Mouse (Mus musculus) urinary bladder, adult 18-20 months (tissue): Measurements from ENCODE around the gene Tpm4.
"Not testable (repeated sequence)": the region's sequence is repeated elsewhere in the genome, so short reads cannot be mapped to it uniquely, and the experiment has no call there.

Experiments used
- DNase-seq, 2 experiments: peaks; one replicate each; pipeline ENCODE4 v3.0.0; 2022; ENCODE audit warnings: low spot score in 2 of 2, mixed read lengths in 2 of 2

The Tpm4 gene

DNA sequence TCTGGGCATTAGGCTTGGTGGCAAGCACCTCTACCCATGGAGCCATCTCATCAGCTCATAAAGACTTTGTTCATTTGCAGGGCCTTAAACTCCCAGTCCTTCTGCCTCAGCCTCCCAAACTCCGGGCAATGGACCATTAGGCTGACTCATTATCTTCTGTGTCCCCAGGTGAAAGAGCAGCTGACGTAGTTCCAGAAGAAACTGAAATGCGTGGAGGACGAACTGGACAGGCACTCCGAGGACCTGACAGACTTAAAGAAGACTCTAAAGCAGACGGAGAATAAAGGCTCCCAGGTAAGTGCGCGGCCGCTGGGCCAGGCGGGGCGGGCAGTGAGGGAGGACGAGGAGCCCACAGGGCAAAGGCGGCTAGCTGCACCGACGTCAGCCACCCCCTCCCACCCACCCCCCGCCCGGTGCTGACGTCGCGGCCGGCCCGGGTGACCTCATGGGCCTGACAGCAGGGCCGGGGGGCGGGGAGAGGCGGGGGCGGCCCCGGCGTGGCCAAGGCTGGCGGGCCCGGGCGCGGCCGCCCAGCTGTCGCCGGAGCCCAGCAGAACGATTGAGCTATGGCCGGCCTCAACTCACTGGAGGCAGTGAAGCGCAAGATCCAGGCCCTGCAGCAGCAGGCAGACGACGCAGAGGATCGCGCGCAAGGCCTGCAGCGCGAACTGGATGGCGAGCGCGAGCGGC, at the start of gene Tpm4:
Gene Tpm4 (plus strand): TSS at position 220 of the 690 bp plus-strand sequence.
- DNase-seq: peak; percentile 58 to 65

DNA sequence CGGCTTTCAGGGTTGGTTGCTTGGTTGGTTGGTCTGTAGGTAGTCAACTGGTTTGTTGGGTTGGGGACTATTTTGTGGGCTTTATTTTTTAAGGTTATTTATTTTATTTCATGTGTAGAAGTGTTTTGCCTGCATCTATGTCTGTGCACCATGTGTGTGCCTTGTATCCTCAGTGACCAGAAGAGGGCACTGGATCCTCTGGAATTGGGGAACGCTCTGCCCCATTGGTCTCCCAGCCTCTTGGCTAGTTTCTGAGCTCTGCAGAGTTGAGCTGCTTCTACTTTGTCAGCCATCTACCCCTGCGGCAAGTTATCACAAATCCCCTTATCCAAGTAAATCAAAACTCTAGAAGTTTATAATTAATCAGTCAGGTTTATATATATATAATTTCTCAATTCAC, 47.2 kb upstream of the Tpm4 start:
- DNase-seq: not testable (repeated sequence)

DNA sequence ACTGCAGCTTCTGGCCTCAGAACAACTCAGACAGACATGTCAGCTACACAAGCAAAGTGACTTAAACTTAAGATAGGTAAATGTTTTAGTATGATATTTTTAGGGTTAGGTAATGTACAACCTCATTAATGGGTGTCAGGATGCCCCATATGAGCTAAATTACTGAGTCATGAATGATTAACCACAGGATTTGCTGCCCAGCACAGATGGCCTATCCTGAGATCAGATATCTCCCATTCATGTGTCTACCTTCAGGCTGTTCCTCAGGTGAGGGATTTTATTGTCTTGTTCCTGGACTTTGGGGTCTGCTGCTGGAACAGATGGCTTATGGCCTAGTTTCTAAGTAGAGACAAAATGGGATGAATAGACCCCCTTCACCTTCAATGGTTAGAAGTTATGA, 38.1 kb upstream of the Tpm4 start:
- DNase-seq: not testable (repeated sequence)

DNA sequence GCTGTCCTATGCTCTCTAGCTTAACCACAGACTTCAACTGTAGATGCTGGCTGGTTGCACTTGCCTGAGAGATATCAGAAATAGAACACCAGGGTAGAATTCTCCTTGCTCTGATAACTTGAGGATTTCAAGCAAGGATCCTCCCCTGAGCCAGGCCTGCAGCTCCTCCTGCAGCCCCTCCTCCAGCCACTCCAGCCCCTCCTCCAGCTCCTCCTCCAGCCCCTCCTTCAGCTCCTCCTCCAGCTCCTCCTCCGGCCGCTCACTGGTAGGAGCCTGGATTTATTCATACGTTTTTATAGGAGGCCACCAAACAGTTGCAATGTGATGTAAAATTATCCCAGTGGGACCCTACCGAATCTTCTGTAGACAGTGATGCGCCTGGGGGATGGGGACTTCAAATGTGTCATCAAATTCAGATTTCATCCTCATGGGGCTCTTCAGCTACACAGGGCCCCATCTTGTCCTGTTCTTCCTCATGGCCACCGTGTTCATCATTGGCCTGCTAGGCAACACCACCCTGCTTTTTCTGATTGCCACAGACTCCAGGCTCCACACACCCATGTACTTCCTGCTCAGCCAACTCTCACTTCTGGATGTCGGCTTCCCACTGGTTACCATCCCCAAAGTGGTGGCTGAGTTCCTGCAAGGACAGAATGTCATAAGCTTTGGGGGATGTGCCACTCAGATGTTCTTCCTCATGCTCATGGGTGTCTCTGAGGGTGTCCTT, 35.2 kb upstream of the Tpm4 start:
- peak; percentile 5 to 11 for DNase-seq

DNA sequence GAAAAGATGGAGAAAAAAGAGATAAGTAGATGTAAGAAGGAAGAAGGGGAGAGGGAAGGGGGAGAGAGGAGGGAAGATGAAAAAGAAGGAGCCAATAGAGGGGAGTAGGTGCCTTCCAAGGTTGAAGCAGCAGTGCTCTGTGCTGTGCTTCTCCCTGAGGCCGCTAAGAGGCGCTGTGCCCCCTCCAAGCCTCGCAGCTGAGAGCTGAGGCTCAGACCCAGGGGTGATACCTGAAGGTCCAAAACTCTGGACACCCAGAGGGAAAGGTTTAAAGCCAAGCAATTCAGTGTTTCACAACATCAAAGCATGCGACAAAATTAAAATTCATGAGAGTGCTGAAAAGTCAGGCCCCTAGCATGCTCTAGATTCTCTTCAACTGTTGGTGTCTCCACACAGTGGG, 29.6 kb upstream of the Tpm4 start:
- DNase-seq: no peak

DNA sequence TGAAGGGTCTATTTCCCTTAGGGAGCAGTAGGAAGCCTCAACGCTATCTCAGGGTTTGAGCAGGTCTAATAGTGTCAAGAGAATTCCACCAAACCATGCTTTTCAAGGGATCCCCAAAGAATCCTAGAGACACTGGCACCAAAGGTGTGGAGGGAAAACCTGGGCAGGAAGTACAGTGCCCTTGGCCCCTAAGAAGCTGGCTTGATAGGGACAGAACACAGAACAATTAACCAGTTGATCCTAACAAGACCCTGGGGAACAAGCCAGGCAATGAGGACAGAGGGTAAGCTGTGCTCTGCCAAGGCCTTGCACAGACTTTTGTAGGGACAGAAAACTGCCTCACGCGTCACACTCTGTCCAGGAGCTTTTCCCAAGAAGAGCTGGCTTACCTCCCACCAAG, 28.0 kb upstream of the Tpm4 start, which contains the start of gene Olfr374:
Gene Olfr374 (plus strand): TSS at position 301 of the 400 bp plus-strand sequence.
- DNase-seq: no peak

DNA sequence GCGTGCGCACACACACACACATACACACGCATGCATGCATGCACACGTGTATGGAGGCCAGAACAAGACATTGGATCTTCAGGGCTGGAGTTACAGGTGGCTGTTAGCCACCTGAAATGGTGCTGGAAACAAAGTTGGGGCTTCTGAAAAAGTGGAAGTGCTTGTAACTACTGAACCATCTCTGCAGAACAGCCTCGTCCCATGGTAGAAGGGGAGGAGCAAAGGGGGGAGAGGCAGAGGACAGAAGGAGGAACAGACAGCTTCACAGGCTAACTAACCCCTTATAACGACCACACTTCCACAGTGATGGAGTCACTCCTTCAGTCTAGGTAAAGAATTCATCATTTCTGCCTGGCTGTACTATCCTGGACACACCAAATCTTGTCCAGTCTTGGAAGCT, 23.9 kb upstream of the Tpm4 start:
- no peak for DNase-seq

DNA sequence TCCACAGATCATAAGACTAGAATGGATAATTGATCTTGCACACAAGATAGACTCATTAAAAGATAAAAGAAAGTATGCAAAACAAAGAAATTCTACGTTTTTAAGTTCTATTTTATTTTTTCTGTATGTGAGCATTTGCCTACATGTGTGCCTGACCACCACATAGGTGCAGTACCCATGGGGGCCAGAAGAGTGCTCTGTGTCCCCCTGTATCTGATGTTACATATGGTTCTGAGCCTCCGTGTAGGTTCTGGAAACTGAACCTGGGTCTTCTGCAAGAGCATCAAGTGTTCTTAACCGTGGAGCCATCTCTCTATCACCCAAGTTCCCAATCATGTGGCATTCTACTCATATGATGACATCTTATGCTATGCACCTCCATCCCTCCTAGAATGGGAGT, 22.3 kb upstream of the Tpm4 start:
- no peak for DNase-seq

DNA sequence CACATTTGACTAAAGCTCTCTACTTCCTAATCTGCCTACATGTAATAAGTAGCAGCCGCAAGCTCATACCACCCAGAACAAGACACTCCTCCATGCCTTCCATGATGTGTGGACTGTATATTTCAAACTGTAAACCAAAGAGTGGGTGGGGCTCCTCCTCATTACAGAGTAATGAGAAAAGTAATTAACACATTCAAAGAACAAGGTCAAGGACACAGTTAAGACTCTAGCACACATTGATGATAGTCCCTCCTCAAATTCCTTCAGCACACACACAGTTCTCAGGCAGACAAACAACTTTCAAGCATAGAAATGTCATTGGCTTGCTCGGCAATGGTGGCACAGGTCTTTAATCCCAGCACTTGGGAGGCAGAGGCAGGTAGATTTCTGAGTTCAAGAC, 19.6 kb upstream of the Tpm4 start:
- no peak for DNase-seq

DNA sequence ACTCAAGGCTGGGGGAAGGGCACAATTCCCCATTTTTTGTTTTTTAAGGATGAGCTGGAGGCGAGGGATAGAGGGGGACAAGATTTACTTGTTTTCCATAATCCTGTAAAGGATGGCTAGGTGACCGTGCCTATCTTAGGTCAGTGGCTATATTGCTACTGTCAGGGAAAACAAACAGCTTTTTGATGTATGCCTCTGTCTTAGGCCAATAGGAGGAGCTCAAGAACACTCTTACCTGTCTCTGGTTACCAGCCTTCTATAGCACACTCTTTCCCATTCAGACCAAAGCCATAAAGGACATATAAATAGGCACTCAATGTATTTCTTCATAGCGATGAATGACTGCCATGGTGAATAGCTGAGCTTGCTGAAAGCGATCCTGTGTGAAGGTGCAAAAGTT, 16.2 kb upstream of the Tpm4 start:
- no peak for DNase-seq

DNA sequence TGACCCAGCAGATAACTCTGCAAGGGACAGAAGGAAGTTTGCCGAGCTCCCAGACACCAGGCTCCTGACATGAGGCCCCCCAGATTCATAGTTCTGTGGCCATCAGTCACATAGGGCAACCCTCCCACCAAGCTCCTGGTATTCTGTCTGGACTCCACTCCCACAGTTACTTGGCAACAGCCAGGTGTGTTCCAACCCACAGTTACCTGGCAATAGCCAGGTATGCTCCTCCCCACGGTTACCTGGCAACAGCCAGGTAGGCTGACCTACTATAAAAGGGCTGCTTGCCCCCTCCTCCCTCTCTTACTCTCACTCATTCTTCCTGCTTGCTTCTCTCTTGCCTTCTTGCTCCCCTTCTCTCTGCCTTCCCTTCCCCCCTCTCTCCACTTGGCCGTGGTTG, 13.3 kb upstream of the Tpm4 start:
- not testable (repeated sequence) for DNase-seq

DNA sequence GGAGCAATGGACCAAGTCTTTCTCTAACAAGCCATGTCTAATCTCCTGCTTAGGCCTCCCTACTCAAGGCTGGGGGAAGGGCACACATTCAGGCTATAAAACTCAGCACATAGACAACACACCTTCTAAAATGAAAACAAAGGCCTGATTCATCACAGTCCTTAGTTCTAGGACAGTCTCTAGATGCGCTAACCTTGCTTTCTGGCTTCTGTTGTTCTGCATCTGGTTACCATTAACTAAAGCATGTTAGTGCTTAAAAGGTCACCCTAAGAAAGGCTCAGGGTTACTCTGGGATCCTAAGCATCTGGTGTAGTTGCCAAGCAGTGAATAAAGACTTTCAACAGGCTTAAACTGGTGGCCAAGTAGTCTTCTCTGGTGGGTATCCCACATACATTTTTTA, 12.8 kb upstream of the Tpm4 start:
- DNase-seq: no peak

DNA sequence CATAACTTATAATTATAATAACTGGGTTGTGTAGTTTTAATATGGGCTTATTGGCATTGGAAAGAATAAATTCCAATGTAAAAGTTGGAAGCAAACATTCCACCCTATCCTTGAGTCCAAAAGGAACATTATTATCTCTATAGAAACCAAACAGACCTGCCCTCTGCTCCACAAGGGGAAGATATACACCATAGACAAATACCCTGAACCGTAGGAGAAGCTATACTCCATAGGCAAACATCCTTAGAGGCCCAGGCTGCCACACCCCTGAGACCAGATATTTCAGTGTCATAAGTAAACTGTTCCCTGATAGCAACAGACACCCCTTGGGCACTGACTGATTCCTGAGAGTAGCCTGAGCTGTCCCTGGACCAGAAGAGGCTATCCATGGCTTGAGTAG, 6.9 kb upstream of the Tpm4 start:
- DNase-seq: no peak

DNA sequence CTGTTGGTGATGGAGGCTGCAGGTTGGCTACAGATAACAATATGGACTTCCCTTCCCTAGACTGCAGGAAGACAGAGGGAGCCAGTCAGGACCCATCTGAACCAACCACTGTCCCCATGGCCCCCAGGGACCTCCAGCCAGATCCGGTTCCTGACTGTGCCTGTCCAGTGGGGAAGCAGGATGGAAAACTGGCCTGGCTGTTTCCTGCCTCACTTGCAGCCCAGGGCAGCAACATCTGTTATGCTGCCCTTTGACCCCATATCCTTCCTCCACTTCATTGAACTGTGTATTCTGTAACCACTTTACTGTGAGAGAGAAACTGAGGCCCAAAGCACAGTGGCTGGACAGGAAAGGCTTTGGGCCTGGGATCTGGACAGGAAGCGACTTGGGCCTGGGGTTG, 3.5 kb upstream of the Tpm4 start:
- no peak for DNase-seq

DNA sequence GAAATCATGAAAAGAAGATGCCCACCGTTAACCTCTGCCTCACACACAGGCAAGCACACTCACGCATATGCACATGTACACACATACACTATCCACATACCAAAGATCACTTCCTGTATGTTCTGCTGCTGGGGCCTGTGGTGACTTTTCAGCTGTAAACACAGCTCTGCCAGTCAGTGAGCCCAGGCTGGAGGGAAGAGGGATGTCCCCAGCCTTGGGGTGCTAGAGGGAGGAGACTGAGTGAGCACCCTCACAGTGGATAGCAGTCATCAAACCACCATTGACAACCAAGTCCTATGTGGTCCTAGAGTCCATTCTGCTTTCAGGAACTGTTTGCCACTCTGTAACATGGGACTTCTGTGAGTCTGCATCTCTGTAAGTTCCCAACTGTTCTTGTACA, 2.9 kb upstream of the Tpm4 start:
- no peak for DNase-seq

DNA sequence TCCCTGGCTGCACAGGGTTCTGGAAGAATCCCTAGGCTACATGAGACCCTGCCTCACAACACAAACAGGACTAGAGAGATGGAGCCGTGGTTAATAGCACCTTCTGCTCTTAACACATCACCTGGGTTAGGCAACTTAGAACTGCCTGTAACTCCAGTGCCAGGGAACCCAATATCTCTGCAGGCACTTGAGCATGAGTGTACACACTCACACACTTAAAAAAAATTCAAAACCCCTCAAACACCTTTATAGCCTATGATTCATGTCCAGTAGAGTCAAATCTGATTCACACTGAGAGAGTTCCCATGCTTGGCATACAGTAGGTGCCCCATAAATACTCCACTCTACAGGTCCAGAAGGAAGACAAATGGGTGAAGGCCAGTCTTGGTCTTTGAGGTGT, 2.4 kb upstream of the Tpm4 start:
- no peak for DNase-seq

DNA sequence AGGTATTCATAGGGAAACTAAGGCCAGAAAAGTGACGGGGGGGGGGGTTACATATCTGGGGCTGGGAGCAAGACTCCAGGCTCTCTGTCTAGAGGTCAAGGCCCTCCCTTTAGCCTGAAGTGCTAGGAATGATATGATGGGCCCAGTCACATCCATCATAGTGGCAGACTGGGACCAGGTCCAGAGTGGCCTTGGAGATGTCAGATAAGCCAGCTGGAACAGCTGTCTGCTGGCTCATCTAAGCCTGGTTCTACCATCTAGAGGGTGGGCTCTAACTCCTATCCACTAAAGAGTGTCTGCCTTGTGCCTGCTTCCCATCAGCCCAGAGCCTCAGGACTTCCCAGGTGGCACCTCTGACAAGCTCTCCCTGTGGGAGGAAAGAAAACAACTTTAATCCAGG, 1.9 kb upstream of the Tpm4 start:
- no peak for DNase-seq

DNA sequence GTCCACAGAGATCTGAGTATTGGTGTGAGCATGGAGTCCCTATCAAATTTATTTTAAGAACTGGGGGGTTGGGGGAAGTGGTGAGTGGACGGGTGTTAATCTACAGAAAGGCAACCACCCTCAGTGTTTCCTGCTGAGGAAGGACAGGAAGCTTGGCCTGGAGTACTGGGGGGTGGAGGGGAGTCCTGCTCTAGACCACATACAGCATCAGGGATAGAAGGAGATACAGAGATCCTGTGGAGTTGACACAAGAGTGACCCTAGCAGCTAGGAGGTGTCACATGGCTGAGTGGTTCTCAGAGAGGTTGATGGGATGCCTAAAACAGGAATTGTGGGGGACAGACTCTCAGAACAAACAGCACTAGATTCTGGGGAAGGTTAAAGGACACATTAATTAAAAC, 1.3 kb upstream of the Tpm4 start:
- no peak for DNase-seq

DNA sequence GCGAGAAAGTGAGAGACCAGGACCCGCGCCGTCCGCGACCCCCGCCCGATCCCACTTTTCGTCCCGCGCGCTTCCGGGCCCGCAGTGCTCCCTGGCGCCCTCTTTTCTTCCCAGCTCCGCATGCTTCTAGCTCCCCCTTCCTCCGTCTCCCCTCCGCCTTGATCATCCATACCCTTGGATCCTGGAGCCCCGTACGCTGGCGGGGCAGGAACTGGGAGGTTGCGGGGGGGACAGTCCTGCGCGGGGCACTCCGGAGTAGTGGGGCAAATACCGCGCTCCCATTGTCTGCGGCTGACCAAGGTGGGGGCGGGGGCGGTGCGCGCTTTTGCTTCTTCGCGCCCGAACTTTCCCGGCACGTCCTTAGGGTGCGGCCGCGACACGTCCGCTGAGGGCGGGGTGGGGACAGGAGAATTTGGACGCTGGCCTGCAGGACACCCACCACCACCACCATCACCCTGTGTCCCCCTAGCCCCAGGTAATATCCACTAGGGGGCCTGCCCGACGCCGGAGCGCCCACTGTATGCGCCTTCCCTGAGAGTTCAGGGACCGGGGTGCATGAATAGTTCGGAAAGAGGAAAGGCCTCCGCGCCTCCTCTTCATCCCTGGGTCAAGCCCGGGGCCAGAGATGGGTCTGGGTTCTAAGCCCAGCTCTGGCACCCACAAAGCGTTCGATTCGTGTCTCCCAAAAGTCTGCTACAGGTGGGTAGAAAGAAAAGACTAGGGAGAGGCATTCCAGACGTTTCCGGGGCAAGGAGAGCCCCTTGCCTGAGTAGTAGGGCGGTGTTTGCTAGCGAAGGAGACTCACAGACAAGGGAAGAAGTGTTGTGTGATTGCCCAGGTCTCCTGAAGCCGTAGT, 899 bp downstream of the Tpm4 start:
- peak; percentile 35 to 52 for DNase-seq

DNA sequence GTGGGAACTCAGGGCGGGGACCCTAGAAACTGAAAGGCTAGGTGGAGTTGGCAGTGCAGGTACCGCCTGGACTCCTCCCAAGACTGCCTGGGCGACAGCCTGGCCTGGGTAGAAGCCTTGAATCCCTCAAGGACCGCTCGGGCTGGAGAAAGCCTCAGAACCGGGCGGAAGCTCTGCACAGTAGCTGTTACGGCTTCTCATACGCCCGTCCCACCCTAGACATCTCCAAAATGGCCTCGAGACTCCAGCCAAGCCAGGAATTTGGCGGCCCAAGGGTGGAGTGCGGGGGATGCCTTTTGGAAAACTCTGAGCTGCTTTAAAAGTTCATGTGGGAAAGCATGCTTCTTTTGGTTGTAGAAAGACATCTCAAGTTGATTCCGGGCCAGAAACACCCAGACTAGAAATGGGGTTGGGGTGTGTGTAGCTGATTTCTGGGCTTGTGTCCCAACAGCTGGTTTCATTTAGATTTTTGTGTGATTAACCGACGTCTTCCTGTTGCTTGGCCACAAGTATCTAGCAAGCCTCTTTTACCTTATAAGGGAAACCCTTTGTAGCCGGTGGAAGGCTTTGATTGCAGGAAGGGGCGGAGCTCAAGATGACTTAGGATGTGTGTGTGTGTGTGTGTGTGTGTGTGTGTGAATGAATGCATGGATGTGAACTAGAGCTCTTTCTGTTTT, 1.7 kb downstream of the Tpm4 start:
- DNase-seq: peak; percentile 55 to 71

DNA sequence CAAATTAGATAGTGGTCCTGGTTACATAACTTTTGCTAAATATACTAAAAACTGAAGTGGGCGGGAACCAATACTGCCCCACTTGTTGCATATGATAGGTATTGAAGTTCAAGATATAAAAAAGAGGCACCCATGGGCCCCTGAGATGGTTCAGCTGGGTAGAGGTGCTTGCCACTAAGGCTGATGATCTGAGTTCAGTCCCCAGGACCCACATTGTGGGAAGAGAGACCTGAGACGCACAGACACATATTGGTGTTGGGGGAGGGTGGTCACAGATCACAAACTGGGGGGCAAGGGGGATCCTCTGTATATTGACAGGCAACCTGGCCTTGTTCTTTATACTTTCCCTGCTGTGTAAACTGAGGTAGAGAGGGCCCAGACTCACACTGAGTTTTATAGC, 2.7 kb downstream of the Tpm4 start:
- DNase-seq: no peak

DNA sequence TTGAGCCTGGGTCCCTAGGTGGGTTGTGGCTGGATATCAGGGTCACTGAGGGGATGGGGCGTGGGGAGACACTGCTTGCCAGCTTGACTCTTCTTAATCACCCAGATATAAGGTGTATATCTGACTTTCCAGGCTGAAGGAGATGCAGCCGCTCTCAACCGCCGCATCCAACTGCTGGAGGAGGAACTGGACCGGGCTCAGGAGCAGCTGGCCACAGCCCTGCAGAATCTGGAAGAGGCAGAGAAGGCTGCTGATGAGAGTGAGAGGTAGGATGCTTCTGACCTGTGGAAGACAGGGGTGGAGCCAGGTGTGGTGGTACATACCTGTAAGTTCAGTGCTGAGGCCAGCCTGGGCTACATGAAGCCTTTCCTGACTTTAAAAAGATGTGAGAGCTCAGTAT, 3.7 kb downstream of the Tpm4 start:
- no peak for DNase-seq
